Mouse (Mus musculus): ENCODE data around the gene Sult2a8. TPM values are rescaled to one million over a fixed set of nuclear protein-coding genes. Genes with fewer than 3 reads are reported as not detected.
"Not testable (repeated sequence)": the region's sequence is repeated elsewhere in the genome, so short reads cannot be mapped to it uniquely, and the experiment has no call there.

The Sult2a8 gene
- not detected in 2 replicates for polyA plus RNA-seq (2015; fragmentation: Nextera tagmentation; extraction: Ambion mirVana)

GRCm38 (mm10) chr7:14446534-14446933 is at the start of gene Sult2a8:
TSS of gene Sult2a8 (minus strand) at chr7:14446769.
- 63% methylated on average over 3 of the region's 3 CpGs for WGBS
- no peaks in the 10 kb centered on the region for H3K27me3 ChIP-seq

GRCm38 (mm10) chr7:14494130-14494529 is 47.6 kb upstream of the Sult2a8 start, which contains the start of gene Sult2a7:
TSS of gene Sult2a7 (minus strand) at chr7:14494230.
- no peak within 1 kb of the TSS for H3K27ac ChIP-seq
- H3K9ac ChIP-seq, result no peak within 1 kb of the TSS
- no peak within 1 kb of the TSS for H3K4me3 ChIP-seq
- H3K4me1 ChIP-seq, result no peaks in the 10 kb centered on the region
- ATAC-seq, result no peak
- H3K9me3 ChIP-seq (replicated peaks), result peaks cover 12% of the 10 kb centered on the region
- H3K4me2 ChIP-seq, result no peak within 1 kb of the TSS
- H3K36me3 ChIP-seq (ENCODE audit: poor library complexity, severe bottlenecking), result no peaks in the 10 kb centered on the region
- WGBS, result 86% methylated on average over 4 of the region's 4 CpGs
- H3K27me3 ChIP-seq, result no peaks in the 10 kb centered on the region

More at GRCm38 (mm10) chr7:14446534-14446933, at the start of gene Sult2a8:
- Histone ChIP-seq H3K4me3 (no peak within 1 kb of the TSS), H3K4me1 (no peaks in the 10 kb centered on the region), H3K9me3 (replicated peaks) (peaks cover 12% of the 10 kb centered on the region), H3K27ac (no peak within 1 kb of the TSS), H3K36me3 (ENCODE audit: poor library complexity, severe bottlenecking) (no peaks in the 10 kb centered on the region), H3K9ac (no peak within 1 kb of the TSS), H3K4me2 (no peak within 1 kb of the TSS)
- no peak for ATAC-seq

- no peak overlapping the region for H3K27ac ChIP-seq
- 70% methylated on average over 3 of the region's 3 CpGs for WGBS
- ATAC-seq, result no peak
- H3K4me3 ChIP-seq, result no peak overlapping the region
- no peaks in the 10 kb centered on the region for H3K36me3 ChIP-seq (ENCODE audit: poor library complexity, severe bottlenecking)
- no peak overlapping the region for H3K9ac ChIP-seq
- H3K4me2 ChIP-seq, result no peak overlapping the region
- no peaks in the 10 kb centered on the region for H3K27me3 ChIP-seq
- peaks cover 12% of the 10 kb centered on the region for H3K9me3 ChIP-seq (replicated peaks)
- H3K4me1 ChIP-seq, result no peaks in the 10 kb centered on the region
Measured at GRCm38 (mm10) chr7:14492886-14493285, 46.3 kb upstream of the Sult2a8 start.

- Histone ChIP-seq H3K4me1 (no peaks in the 10 kb centered on the region), H3K9ac (no peak overlapping the region), H3K36me3 (ENCODE audit: poor library complexity, severe bottlenecking) (no peaks in the 10 kb centered on the region), H3K27ac (no peak overlapping the region), H3K4me2 (no peak overlapping the region), H3K27me3 (no peaks in the 10 kb centered on the region), H3K4me3 (no peak overlapping the region), H3K9me3 (replicated peaks) (peaks cover 4% of the 10 kb centered on the region)
- no peak for ATAC-seq
Measured at GRCm38 (mm10) chr7:14439581-14439980, 7.0 kb downstream of the Sult2a8 start.

- no peak overlapping the region for H3K4me3 ChIP-seq
- H3K9ac ChIP-seq, result no peak overlapping the region
- H3K4me1 ChIP-seq, result no peaks in the 10 kb centered on the region
- no peaks in the 10 kb centered on the region for H3K36me3 ChIP-seq (ENCODE audit: poor library complexity, severe bottlenecking)
- no peak overlapping the region for H3K4me2 ChIP-seq
- no peak overlapping the region for H3K27ac ChIP-seq
- 77% methylated on average over 1 of the region's 1 CpGs for WGBS
- no peaks in the 10 kb centered on the region for H3K27me3 ChIP-seq
- H3K9me3 ChIP-seq (replicated peaks), result peaks cover 9% of the 10 kb centered on the region
- no peak for ATAC-seq
Measured at GRCm38 (mm10) chr7:14438484-14438883, 8.1 kb downstream of the Sult2a8 start.

- H3K9me3 ChIP-seq (replicated peaks), result peaks cover 9% of the 10 kb centered on the region
- ATAC-seq, result no peak
- WGBS, result 87% methylated on average over 2 of the region's 2 CpGs
- H3K9ac ChIP-seq, result no peak overlapping the region
- no peaks in the 10 kb centered on the region for H3K4me1 ChIP-seq
- no peak overlapping the region for H3K4me2 ChIP-seq
- no peak overlapping the region for H3K27ac ChIP-seq
- no peaks in the 10 kb centered on the region for H3K36me3 ChIP-seq (ENCODE audit: poor library complexity, severe bottlenecking)
- no peaks in the 10 kb centered on the region for H3K27me3 ChIP-seq
- no peak overlapping the region for H3K4me3 ChIP-seq
Measured at GRCm38 (mm10) chr7:14438029-14438428, 8.5 kb downstream of the Sult2a8 start.

- peaks cover 17% of the 10 kb centered on the region for H3K9me3 ChIP-seq (replicated peaks)
- not testable (repeated sequence) for H3K4me3 ChIP-seq; H3K9ac ChIP-seq; ATAC-seq; H3K27me3 ChIP-seq; H3K4me1 ChIP-seq; H3K36me3 ChIP-seq (ENCODE audit: poor library complexity, severe bottlenecking); H3K27ac ChIP-seq; H3K4me2 ChIP-seq
Measured at GRCm38 (mm10) chr7:14399363-14399762, 47.2 kb downstream of the Sult2a8 start.

- H3K27ac ChIP-seq, result no peak overlapping the region
- H3K9me3 ChIP-seq (replicated peaks), result peaks cover 33% of the 10 kb centered on the region
- no peak for ATAC-seq
- no peaks in the 10 kb centered on the region for H3K4me1 ChIP-seq
- no peak overlapping the region for H3K4me2 ChIP-seq
- no peaks in the 10 kb centered on the region for H3K36me3 ChIP-seq (ENCODE audit: poor library complexity, severe bottlenecking)
- H3K4me3 ChIP-seq, result no peak overlapping the region
- no peaks in the 10 kb centered on the region for H3K27me3 ChIP-seq
- no peak overlapping the region for H3K9ac ChIP-seq
Measured at GRCm38 (mm10) chr7:14396462-14396861, 50.1 kb downstream of the Sult2a8 start.

Other genes with a start within 250 kb of the Sult2a8 start
- not detected in 2 replicates for gene Sult2a6, start 191.9 kb downstream of the Sult2a8 start, polyA plus RNA-seq (2015; fragmentation: Nextera tagmentation; extraction: Ambion mirVana)
- not detected in 2 replicates for gene Obox8, start 113.2 kb downstream of the Sult2a8 start, polyA plus RNA-seq (2015; fragmentation: Nextera tagmentation; extraction: Ambion mirVana)
- gene Sult2a7, start 47.5 kb upstream of the Sult2a8 start, polyA plus RNA-seq (2015; fragmentation: Nextera tagmentation; extraction: Ambion mirVana), result not detected in 2 replicates
- 0.14 and 0.19 TPM in 2 replicates for gene Vmn1r90, start 116.7 kb upstream of the Sult2a8 start, polyA plus RNA-seq (2015; fragmentation: Nextera tagmentation; extraction: Ambion mirVana)
- gene Obox7, start 212.7 kb upstream of the Sult2a8 start, polyA plus RNA-seq (2015; fragmentation: Nextera tagmentation; extraction: Ambion mirVana), result not detected in 2 replicates

Measured in forebrain, embryonic 13.5 days (tissue).